Mouse (Mus musculus) R1 (cell line): ENCODE measurements at regions not wholly inside any gene's neighbourhood (a gene's known extent, or its start where the extent isn't known, plus 50 kb on each side); places are given as distances from the start of the nearest gene placed in this dataset.

Experiments used
- DNase-seq: peaks from one replicate; pipeline ENCODE4 v3.0.0-alpha.2; 2018; ENCODE audit warnings: low read depth, low spot score

- no peak for DNase-seq
Measured at GRCm38 (mm10) chr7:95250651-95251050, 920.4 kb upstream of the Tenm4 start.

GRCm38 (mm10) chr7:95253862-95254545 is 917.0 kb upstream of the Tenm4 start:
- no peak for DNase-seq

DNA sequence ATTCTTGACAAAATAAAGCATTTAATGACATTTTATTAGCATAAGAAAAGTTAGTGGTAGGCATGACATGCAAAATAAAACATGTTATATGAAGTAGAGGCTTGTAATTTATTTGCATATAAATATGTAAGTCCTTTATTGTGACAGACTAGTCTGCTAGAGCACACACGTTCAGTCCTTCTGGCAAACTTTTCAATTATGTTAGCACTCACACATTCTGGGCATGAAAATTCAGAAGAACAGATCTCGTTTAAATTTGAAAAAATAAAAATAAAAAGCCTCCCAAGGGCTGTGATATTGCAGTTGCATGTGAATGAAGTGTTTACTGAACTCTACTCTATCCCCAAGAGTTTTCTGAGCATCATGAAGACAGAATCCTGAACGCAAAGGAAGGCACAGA is 916.1 kb upstream of the Tenm4 start:
- no peak for DNase-seq

DNA sequence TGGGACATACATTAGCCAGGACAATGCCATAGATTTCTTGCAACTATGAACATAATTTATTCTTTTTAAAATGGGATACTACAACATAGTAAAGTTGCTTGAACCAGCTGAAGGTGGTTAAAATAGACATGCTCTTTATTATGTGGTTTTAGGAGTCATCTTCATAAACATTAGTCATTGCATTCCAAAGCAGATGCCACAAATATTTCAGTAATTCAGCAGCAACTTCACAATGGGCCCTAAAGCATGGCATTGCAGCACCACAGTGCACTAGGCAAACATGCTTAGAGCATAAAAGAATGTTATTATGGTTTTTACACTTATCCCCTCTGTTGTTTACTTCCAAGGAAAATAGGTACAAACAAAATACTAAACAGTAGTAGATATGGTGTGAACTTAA is 915.3 kb upstream of the Tenm4 start:
- DNase-seq: no peak

DNA sequence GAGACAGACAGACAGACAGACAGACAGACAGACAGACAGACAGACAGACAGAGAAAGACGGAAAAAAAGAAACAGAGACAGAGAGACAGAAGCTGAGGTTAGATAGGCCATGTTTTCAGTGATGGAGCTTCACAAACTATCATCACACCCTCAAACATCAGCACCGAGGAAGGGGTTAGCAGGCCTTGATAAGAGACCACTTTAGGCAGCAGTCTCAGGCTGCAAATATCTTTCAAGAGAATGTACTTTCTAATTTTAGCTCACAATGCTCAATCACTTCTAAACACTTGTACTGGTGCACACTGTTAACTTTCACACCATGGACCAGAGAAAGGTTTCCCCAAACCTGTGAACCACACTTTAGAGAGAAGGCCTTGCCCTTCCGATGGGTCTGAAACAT is 908.1 kb upstream of the Tenm4 start:
- DNase-seq: no peak

GRCm38 (mm10) chr7:95277237-95277636 is 893.8 kb upstream of the Tenm4 start:
- DNase-seq: no peak

GRCm38 (mm10) chr7:95313667-95314066 is 857.4 kb upstream of the Tenm4 start:
- no peak for DNase-seq

DNA sequence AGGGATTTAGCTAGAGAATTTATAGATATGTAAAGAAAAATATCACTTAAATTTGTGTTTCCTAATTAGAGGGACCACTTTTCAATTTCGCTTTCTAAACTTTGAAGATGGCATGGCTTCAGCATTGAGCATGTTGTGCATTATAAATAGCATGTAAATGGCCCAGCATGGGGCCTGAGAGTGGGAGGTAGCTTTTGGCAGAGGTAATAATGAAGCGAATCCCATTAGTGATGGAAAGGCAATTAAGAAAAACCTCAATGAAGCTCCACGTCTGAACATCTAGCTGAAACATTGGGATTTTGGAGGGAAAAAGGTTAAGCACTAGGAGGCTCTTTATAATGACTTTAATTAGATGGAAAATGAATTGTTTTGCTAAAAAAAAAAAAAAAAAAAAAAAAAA is 848.0 kb upstream of the Tenm4 start:
- DNase-seq: peak; percentile 1

DNA sequence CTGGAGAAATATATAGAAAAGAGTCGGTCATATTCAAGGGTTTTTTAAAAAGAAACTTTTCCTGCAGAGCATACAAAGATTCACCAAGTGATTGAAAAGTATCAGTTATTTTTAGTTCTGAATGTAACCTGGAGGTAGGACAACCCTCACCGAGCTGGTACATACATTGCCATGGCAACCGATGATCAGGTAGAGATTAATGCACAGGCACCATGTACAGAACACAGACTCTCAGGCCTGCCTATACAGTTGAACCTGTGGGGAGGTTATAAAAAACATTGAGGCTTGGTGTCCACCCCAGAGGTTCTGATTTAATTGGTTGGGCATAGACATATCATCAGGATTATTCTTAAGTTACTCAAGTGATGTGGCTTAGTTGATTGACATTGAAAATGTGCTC is 846.1 kb upstream of the Tenm4 start:
- no peak for DNase-seq

GRCm38 (mm10) chr7:95332037-95332436 is 839.0 kb upstream of the Tenm4 start:
- peak; percentile 6 for DNase-seq

DNA sequence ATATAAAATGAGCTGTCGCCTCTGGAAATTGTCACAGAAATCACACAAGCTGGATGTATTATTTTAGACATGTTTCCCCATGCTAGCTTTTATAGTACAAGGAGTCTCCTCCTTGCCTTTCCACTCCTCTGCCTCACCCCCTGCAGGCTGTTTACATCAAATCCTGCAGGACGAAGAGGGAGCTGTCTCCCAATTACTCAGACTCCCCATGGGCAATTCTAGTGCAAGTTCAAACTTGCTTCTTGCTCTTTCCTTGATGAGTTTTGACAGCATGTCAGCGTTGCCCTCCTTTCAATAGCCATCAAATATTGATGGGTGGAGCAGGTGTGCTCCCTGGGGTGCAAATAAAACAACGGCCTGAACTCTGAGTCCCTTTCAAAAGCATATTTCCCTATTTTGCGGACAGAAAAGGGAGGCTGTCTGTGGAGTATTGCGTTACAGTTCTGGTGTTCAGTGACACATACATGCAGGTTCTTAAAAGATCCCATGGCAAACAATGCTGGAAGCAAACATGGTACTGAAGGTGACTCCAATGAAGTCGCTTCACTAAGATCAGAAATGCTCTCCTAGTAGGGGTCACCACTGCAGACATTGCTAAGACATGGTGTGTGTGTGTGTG is 820.8 kb upstream of the Tenm4 start:
- DNase-seq: no peak

DNA sequence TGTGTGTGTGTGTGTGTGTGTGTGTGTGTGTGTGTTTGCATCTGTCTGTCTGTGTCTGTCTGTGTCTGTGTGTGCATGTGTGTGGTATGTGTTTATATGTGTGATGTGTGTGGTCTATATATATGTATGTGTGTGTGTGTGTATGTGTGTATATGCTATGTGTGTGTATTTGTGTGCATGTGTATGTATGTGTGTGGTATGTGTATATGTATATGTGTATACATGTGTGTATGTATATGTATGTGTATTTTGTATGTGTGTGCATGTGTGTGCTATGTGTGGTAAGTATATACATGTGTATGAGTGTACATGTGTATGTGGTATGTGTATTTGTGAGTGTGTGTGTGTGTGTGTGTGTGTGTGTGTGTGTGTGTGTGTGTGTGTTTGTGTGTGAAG is 820.2 kb upstream of the Tenm4 start:
- DNase-seq: no peak

DNA sequence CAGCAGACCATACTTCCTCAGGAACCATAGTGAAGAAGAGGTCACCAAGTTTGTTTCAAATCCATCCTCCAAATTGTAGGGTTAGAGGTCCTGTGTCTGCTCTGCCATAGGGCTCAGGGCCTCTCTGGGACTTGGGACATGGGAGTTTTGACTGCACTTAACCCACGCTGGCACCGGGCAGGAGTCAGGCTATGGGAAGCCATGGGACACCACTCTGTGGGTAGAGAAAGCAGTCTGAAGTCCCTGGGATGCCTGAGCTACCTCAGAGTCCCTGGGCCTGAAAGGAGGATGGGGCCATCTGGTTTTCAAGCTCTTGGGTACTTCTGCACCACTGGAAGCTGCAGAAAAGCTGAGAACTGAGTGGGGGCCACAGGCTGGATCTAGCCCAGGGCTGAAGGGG is 819.7 kb upstream of the Tenm4 start:
- DNase-seq: no peak

DNA sequence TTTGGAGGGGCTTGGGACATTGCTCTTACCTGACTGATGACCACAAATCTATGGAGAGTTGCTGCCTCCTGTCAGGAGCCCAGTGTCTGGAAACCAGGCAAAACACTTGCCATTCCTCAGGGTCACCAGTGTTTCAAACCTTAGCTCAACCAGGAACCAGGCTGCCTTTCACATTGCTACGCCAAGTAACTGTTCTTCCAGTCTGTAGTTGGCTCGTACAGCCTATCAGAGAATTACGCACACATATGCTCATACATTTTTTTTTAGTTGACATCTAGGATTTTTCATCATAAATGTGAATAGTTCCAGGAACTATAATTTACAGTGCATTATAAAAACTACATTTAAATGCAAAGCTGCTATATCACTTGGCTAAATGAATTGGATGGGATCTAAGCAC is 818.9 kb upstream of the Tenm4 start:
- no peak for DNase-seq

DNA sequence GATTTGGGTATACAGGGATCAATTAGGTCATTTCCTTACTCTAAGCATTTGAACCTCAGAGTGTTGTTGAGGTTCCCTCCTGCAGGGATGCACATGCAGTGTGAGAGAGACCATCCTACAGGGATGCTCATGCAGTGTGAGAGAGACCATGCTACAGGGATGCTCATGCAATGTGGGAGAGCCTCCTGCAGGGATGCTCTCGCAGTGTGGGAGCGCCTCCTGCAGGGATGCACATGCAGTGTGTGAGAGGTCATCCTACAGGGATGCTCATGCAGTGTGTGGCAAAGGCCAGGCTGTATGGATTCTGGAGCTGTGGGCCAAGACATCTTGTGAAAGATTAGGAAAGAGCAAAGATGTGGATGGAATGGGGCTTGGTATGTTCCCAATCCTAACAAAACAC is 816.1 kb upstream of the Tenm4 start:
- no peak for DNase-seq

GRCm38 (mm10) chr7:95358732-95359131 is 812.3 kb upstream of the Tenm4 start:
- DNase-seq: no peak

DNA sequence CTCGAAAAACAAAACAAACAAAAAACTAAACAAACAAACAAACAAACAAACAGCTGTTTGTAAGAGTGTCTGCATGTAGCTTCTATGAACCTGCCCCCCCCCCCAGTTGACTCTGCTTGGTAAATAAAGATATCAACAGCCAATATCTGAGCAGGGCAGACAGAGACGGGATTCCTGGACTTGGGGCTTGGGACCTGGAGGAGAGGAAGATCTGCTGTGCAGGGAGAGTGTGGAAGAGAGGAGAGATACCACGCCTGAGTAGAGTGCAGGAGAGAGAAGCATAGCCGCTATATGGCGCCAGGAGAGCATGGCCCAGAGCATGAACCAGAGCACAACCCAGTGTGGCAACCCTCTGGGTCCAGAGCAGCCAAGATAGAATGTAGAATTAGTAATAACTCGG is 811.9 kb upstream of the Tenm4 start:
- DNase-seq: no peak
